ENCODE assay signal across 8 mouse cellular contexts in the genomic region with DNA sequence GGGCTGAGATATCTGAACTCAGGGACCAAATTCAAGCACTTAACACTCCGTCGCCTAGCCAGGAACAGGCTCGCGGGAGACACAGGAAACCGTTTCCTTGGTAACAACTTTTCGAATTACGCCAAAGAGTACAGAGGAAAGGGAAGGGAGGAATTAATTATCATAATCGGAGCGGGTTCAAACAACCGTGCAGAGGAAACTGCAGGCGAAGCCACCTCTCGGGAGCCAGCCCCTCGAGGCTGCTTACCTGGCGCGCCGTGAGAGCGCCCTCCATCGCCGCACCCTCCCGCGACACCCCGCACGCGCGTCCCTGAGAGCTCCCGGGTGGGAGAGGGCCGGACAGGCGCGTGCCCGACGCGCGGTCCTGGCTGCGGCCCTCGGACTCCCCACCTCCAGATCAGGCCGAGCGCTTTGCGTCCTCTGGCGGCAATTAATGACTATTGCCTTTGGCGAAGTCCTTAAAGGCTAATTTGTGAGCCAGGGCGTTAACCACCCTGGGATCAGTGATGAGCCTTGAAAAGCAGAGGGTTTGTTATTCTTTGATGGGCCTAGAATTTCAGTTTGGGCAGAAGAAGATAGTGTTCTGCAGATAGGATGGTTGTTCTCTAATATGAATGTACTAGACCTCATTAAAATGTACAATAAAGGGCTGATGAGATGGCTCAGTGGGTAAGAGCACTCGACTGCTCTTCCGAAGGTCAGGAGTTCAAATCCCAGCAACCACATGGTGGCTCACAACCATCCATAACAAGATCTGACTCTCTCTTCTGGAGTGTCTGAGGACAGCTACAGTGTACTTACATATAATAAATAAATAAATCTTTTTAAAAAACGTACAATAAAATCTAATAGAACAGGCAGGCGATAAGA. TPM values are rescaled to one million over a fixed set of nuclear protein-coding genes. Genes with fewer than 3 reads are reported as not detected.
A peak's percentile ranks its signal among the peaks of the same experiment; 100 is the strongest.
DNase-seq lines count a peak whose midpoint lies in the region; ATAC-seq lines count a peak whose summit lies in the region.

TSS of gene Gramd1c (minus strand) at position 321 of the 870 bp plus-strand sequence.

- no peaks in the 10 kb centered on the region for H3K27me3 ChIP-seq in forebrain, embryonic 14.5 days (replicated peaks; ENCODE audit: control insufficient read depth, insufficient read depth, low read length)
- H3K27me3 ChIP-seq in liver, embryonic 16.5 days (ENCODE audit: control insufficient read depth, insufficient read depth, low read depth, low read length): no peaks in the 10 kb centered on the region
- H3K27me3 ChIP-seq in neural tube, embryonic 12.5 days (replicated peaks): no peaks in the 10 kb centered on the region

- peak; percentile 64 for DNase-seq in MEL-GATA-1-ER (ENCODE audit: extremely low read depth, low read depth)
- DNase-seq in cerebellum, adult 11 months: peak; percentile 38
- peak; percentile 91 for DNase-seq in forebrain, embryonic 14.5 days (ENCODE audit: low spot score)
- peak; percentile 73 to 79 for DNase-seq in heart, postnatal 10 days
- DNase-seq in kidney, postnatal 36 days: peak; percentile 47 to 77
- DNase-seq in testis, postnatal 10 days (ENCODE audit: low spot score): peak; percentile 81

- no peaks in the 10 kb centered on the region for H3K4me1 ChIP-seq in forebrain, embryonic 14.5 days (ENCODE audit: control insufficient read depth, insufficient read depth, low read length)
- no peaks in the 10 kb centered on the region; the same call in 1 of the 2 replicates for H3K4me1 ChIP-seq in liver, embryonic 16.5 days (ENCODE audit: control insufficient read depth, low read depth, low read length)
- no peaks in the 10 kb centered on the region for H3K4me1 ChIP-seq in neural tube, embryonic 12.5 days

- 7% methylated on average over 35 of the region's 45 CpGs for WGBS in forebrain, embryonic 14.5 days
- WGBS in liver, embryonic 16.5 days (ENCODE audit: insufficient replicate concordance): 6% methylated on average over 45 of the region's 45 CpGs
- 6% methylated on average over 45 of the region's 45 CpGs for WGBS in neural tube, embryonic 12.5 days

- H3K4me2 ChIP-seq in forebrain, embryonic 14.5 days (ENCODE audit: low read length): peak within 1 kb of the TSS; percentile 65
- H3K4me2 ChIP-seq in liver, embryonic 16.5 days (ENCODE audit: low read depth, low read length): peak within 1 kb of the TSS; percentile 59
- H3K4me2 ChIP-seq in neural tube, embryonic 12.5 days (replicated peaks): peak within 1 kb of the TSS; percentile 74

- H3K36me3 ChIP-seq in forebrain, embryonic 14.5 days (ENCODE audit: control insufficient read depth, insufficient read depth, low read length): no peaks in the 10 kb centered on the region
- H3K36me3 ChIP-seq in liver, embryonic 16.5 days (ENCODE audit: control insufficient read depth, insufficient read depth): no peaks in the 10 kb centered on the region
- H3K36me3 ChIP-seq in neural tube, embryonic 12.5 days: no peaks in the 10 kb centered on the region

- H3K27ac ChIP-seq in forebrain, embryonic 14.5 days (ENCODE audit: low read depth, low read length): peak within 1 kb of the TSS; percentile 71
- H3K27ac ChIP-seq in liver, embryonic 16.5 days (ENCODE audit: low read length): no peak within 1 kb of the TSS
- H3K27ac ChIP-seq in neural tube, embryonic 12.5 days: no peak within 1 kb of the TSS

- intact Hi-C loops in heart, postnatal 10 days (cut with DNase I): loop anchor here (5.0 kb wide), 2 partner anchors 79 to 1896 kb away; no protein-coding TSS in a partner anchor

- no peaks in the 10 kb centered on the region for H3K9me3 ChIP-seq in forebrain, embryonic 14.5 days (replicated peaks; ENCODE audit: control insufficient read depth, low read length)
- H3K9me3 ChIP-seq in liver, embryonic 16.5 days (replicated peaks; ENCODE audit: control insufficient read depth, low read length): no peaks in the 10 kb centered on the region
- no peaks in the 10 kb centered on the region for H3K9me3 ChIP-seq in neural tube, embryonic 12.5 days

- peak within 1 kb of the TSS; percentile 71 for H3K9ac ChIP-seq in forebrain, embryonic 14.5 days (ENCODE audit: low read length)
- H3K9ac ChIP-seq in liver, embryonic 16.5 days (ENCODE audit: low read depth, low read length): peak within 1 kb of the TSS; percentile 43; the same call in 1 of the 2 replicates
- peak within 1 kb of the TSS; percentile 57 for H3K9ac ChIP-seq in neural tube, embryonic 12.5 days

- peak; percentile 93 for ATAC-seq in forebrain, embryonic 14.5 days
- peak; percentile 64 for ATAC-seq in liver, embryonic 16.5 days (ENCODE audit: low read depth)
- ATAC-seq in neural tube, embryonic 12.5 days (ENCODE audit: low FRiP score, low read depth): peak; percentile 88

- peak within 1 kb of the TSS; percentile 53 for H3K4me3 ChIP-seq in forebrain, embryonic 14.5 days (ENCODE audit: low read depth, low read length)
- H3K4me3 ChIP-seq in liver, embryonic 16.5 days (ENCODE audit: low read depth, low read length): peak within 1 kb of the TSS; percentile 64
- peak within 1 kb of the TSS; percentile 57 for H3K4me3 ChIP-seq in neural tube, embryonic 12.5 days

RNA-seq across cellular contexts. Expression of gene Gramd1c, which starts in this region (rescaled TPM):
- polyA plus RNA-seq in forebrain, embryonic 14.5 days (2014; fragmentation: Nextera tagmentation; extraction: Ambion mirVana): 2.1 and 2.3 TPM in 2 replicates
- total RNA-seq in heart, postnatal 10 days (2021): 1 to 10 TPM; 1.1 to 1.4 TPM
- polyA plus RNA-seq in liver, embryonic 16.5 days (2015; fragmentation: Nextera tagmentation; extraction: Ambion mirVana): 4.1 and 4.3 TPM in 2 replicates
- polyA plus RNA-seq in neural tube, embryonic 12.5 days (2016; fragmentation: Nextera tagmentation; extraction: Ambion mirVana): 2.0 and 3.4 TPM in 2 replicates

Comparison
In these comparisons a context has a peak if more than half of its experiments do, and no peak if none do; other contexts are left out.
1. DNase-seq: peak in every context shown above with its lines; median percentile 91 in forebrain, embryonic 14.5 days; 81 in testis, postnatal 10 days; 76 in heart, postnatal 10 days; 64 in MEL-GATA-1-ER; 62 in kidney, postnatal 36 days; 38 in cerebellum, adult 11 months.